Mouse (Mus musculus) midbrain, embryonic 15.5 days (tissue): ENCODE measurements around the gene Slc29a4. TPM values are rescaled to one million over a fixed set of nuclear protein-coding genes. Genes with fewer than 3 reads are reported as not detected.
A peak's percentile ranks its signal among the peaks of the same experiment; 100 is the strongest.

ENCODE experiments used
- ATAC-seq: fragments of 200-750 bp; cut with Nextera tagmentation; replicated peaks from 2 replicates; pipeline ENCODE4 v1.8.0; 2017; ENCODE audit warnings: moderate TSS enrichment
- H3K27ac ChIP-seq: fragments of 300-500 bp; sonication (generic); 2 replicates; pipeline ENCODE4 v1.5.1; 2015; ENCODE audit warnings: mild to moderate bottlenecking, inconsistent platforms
- H3K27me3 ChIP-seq: fragments of 300-500 bp; sonication (generic); replicated peaks from 2 replicates; pipeline ENCODE4 v1.6.1; 2015; ENCODE audit warnings: inconsistent platforms
- H3K36me3 ChIP-seq: fragments of 300-500 bp; sonication (generic); replicated peaks from 2 replicates; pipeline ENCODE4 v1.6.1; 2015; ENCODE audit warnings: inconsistent platforms
- H3K4me1 ChIP-seq: fragments of 300-500 bp; sonication (generic); 2 replicates; pipeline ENCODE4 v1.6.1; 2015; ENCODE audit warnings: inconsistent platforms
- H3K4me2 ChIP-seq: fragments of 300-500 bp; sonication (generic); 2 replicates; pipeline ENCODE4 v1.6.1; 2015; ENCODE audit warnings: inconsistent platforms, mild to moderate bottlenecking, moderate library complexity
- H3K4me3 ChIP-seq: fragments of 300-500 bp; sonication (generic); 2 replicates; pipeline ENCODE4 v1.5.1; 2015; ENCODE audit warnings: mild to moderate bottlenecking, inconsistent platforms
- H3K9ac ChIP-seq: fragments of 300-500 bp; sonication (generic); 2 replicates; pipeline ENCODE4 v1.6.1; 2015; ENCODE audit warnings: mild to moderate bottlenecking, inconsistent platforms
- H3K9me3 ChIP-seq: fragments of 300-500 bp; sonication (generic); 2 replicates; pipeline ENCODE4 v1.6.1; 2016; ENCODE audit warnings: inconsistent platforms
- WGBS: fragments of 180-500 bp; shearing (Covaris S2); methylation state at CpG from one replicate; pipeline ENCODE4 v1.1.7; 2015; ENCODE audit warnings: mixed read lengths; 5-methylcytosine and 5-hydroxymethylcytosine counted together
- polyA plus RNA-seq: library from polyadenylated mRNA; unstranded; fragments of >200 nt; fragmentation: Nextera tagmentation; extraction: Ambion mirVana; gene quantifications from 2 replicates; pipeline ENCODE4 v1.2.1, GENCODE M21; 2015

The Slc29a4 gene
- polyA plus RNA-seq, 1 experiment from 2014 or later: 97.2 TPM

DNA sequence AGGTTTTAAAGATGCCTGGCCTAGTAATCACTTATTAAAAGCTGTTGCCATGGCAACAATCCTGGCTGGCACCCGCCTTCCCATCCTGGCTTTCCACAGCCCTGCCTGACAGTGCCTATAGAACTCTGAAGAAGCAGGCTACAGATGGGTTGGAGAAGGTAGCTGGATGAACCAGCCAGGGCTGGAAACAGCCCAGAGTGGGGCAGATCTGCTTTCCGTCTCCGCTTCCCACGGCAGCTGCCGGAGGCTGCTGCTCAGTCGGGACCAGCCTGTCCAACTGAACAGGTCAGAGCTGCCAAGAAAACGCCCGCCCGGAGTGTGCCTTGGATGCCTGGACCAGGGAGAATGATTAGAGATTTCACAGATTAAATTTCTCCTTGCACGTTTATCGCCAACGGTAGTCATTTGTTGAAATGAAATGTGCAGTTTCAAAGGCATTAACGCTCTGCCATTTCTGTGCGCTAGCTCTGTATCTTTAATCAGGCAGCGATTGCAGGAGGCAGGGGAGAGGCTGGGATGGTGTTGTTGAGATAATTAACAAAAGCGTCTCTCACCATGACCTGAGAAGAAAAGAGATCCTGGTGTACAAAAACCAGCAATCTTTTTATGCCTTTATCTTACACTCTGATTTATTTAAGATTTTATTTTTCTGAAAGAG, 69.1 kb downstream of the Slc29a4 start:
- H3K9ac ChIP-seq: no peak overlapping the region; the same call in 1 of the 2 replicates
- WGBS: 48% methylated on average over 16 of the region's 16 CpGs
- H3K27me3 ChIP-seq: no peaks in the 10 kb centered on the region
- peaks cover 22% of the 10 kb centered on the region for H3K4me1 ChIP-seq
- H3K27ac ChIP-seq: peak overlapping the region; percentile 81
- H3K9me3 ChIP-seq: no peaks in the 10 kb centered on the region
- peaks cover 45% of the 10 kb centered on the region; the same call in 1 of the 2 replicates for H3K36me3 ChIP-seq
- peak overlapping the region; percentile 5; the same call in 1 of the 2 replicates for H3K4me2 ChIP-seq
- no peak overlapping the region for H3K4me3 ChIP-seq
- peak; percentile 59 for ATAC-seq

DNA sequence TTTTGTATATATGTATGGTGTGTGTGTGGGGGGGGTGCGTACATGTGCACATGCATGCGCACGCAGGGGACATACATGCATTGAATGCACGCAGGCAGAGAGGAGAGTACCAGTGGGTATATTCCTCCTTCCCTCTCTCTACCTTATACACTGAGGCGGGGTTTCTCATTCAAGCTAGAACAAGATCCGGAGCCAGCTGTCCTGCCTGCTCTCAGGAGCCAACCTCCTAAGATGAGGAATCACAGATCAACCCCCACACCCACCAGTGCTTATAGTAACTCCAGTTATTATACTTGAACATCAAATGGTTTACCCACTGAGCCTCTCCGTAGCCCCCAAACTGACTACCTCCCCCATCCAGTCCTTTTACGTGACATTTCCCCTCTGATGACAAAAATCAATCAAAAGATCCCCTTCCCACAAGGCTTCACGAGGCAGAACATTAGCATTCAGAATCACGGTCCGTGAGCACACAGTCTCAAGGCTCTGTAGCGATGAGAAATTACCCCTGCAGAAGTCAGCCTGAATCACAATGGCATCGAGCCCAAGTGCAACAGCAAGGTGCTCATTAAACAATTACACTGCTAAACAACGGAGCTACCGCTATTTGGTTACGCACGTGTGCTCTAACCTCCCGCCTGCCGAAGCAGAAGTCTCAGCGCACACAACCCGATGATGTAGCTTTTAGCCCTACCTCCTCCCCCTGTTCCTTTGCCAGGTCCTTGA, 69.9 kb downstream of the Slc29a4 start:
- Histone ChIP-seq H3K9me3 (no peaks in the 10 kb centered on the region), H3K9ac (no peak overlapping the region), H3K36me3 (peaks cover 45% of the 10 kb centered on the region; the same call in 1 of the 2 replicates), H3K27me3 (no peaks in the 10 kb centered on the region), H3K4me3 (no peak overlapping the region), H3K27ac (peak overlapping the region; percentile 81), H3K4me1 (peaks cover 22% of the 10 kb centered on the region), H3K4me2 (no peak overlapping the region)
- WGBS: 55% methylated on average over 21 of the region's 21 CpGs
- ATAC-seq: 0 out of 2 replicates have a peak, but pooled peaks have one; percentile 13

DNA sequence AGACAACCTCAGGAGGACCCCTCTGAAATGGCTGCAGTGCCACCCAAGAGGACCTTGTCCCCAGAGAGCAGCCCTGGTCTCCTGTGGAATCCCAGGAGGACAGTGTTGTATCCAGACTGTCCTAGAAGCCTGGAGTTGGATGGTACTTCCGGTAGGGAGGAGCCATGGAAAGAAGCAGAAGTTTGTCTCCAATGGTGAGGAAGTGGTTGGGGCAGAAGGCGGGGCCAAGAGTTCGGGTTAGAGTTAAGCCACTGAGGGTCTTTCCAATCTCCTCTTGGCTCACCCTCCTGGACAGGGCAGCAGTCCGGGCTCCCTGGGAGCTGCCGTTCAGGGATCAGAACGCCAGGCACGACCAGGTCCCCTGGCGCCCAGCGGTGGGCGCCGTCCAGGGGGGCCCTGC, 72.0 kb downstream of the Slc29a4 start:
- Histone ChIP-seq H3K4me2 (no peak overlapping the region), H3K4me1 (peaks cover 37% of the 10 kb centered on the region), H3K9ac (no peak overlapping the region), H3K27me3 (no peaks in the 10 kb centered on the region), H3K9me3 (no peaks in the 10 kb centered on the region), H3K36me3 (peaks cover 33% of the 10 kb centered on the region), H3K4me3 (no peak overlapping the region), H3K27ac (no peak overlapping the region)
- 48% methylated on average over 11 of the region's 11 CpGs for WGBS
- ATAC-seq: no peak

DNA sequence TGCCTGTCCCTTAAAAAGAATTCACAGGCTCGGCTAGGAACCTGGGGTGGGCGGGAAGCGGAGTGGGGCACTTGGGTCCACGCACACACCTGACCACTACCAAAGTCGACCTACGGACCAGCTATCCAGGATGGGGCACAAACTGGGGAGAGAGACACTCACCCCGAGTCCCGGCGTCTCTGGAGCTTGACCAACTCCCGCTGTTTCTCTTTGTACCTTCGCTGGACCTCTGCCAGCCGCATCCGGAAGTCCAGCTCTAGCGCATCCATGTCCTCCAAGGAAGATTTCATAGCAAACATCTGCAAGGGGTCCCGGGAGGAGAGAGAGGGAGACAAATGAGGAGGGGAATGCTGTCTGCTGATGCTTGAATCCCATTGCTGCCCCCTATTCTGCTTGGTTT, 72.6 kb downstream of the Slc29a4 start:
- ATAC-seq: no peak
- Histone ChIP-seq H3K9me3 (no peaks in the 10 kb centered on the region), H3K36me3 (peaks cover 34% of the 10 kb centered on the region), H3K9ac (no peak overlapping the region), H3K27ac (0 out of 2 replicates have a peak overlapping the region, but pooled peaks have one; percentile 7), H3K4me2 (no peak overlapping the region), H3K27me3 (no peaks in the 10 kb centered on the region), H3K4me1 (peaks cover 42% of the 10 kb centered on the region), H3K4me3 (no peak overlapping the region)
- WGBS: 69% methylated on average over 15 of the region's 15 CpGs

DNA sequence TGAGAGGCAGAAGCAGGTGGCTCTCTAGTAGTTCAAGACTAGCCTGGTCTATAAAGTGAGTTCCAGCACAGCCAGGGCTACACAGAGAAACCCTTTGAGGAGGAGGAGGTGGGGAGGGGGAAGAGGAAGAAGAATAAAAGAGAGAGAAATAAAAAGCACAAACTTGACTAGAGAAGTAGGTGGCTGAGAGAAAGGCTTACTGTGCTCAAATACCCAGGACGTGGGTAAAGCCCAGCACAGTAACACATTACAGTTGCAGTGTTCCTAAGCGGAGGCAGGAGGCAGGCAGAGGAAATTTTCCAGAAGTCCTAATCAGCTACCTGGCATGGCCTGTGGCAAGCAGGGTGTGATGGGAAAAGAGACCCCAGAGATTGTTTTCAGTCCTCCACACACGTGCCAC, 74.4 kb downstream of the Slc29a4 start:
- Histone ChIP-seq H3K9me3 (no peaks in the 10 kb centered on the region), H3K36me3 (peaks cover 32% of the 10 kb centered on the region), H3K4me2 (no peak overlapping the region), H3K27ac (no peak overlapping the region), H3K4me3 (no peak overlapping the region), H3K9ac (no peak overlapping the region), H3K27me3 (no peaks in the 10 kb centered on the region), H3K4me1 (peaks cover 42% of the 10 kb centered on the region)
- ATAC-seq: no peak
- WGBS: 85% methylated on average over 3 of the region's 3 CpGs

DNA sequence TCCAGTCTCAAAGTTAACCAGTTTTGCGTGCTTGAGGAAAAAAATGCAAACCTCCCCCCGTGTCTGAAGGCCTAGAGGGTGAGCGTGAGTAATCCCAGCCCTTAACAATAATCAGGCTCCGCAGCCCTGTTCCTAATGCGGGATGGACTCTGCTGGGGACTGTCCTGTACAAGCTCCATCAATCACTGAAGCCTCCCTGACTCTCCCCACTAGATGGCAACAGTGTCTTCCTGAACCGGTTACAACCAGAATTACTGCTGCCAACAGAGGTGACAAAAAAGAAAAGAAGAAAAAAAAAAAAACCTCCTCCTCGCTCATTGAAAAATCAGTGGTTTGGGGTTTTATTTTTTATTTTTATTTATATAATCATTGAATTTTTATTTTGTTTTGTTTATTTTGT, 75.6 kb downstream of the Slc29a4 start:
- no peaks in the 10 kb centered on the region for H3K9me3 ChIP-seq
- no peaks in the 10 kb centered on the region for H3K27me3 ChIP-seq
- no peak overlapping the region for H3K4me2 ChIP-seq
- ATAC-seq: peak; percentile 48; the same call in 1 of the 2 replicates
- WGBS: 12% methylated on average over 7 of the region's 7 CpGs
- peak overlapping the region; percentile 76 for H3K27ac ChIP-seq
- H3K36me3 ChIP-seq: peaks cover 42% of the 10 kb centered on the region
- H3K9ac ChIP-seq: no peak overlapping the region
- peaks cover 29% of the 10 kb centered on the region for H3K4me1 ChIP-seq
- H3K4me3 ChIP-seq: no peak overlapping the region

DNA sequence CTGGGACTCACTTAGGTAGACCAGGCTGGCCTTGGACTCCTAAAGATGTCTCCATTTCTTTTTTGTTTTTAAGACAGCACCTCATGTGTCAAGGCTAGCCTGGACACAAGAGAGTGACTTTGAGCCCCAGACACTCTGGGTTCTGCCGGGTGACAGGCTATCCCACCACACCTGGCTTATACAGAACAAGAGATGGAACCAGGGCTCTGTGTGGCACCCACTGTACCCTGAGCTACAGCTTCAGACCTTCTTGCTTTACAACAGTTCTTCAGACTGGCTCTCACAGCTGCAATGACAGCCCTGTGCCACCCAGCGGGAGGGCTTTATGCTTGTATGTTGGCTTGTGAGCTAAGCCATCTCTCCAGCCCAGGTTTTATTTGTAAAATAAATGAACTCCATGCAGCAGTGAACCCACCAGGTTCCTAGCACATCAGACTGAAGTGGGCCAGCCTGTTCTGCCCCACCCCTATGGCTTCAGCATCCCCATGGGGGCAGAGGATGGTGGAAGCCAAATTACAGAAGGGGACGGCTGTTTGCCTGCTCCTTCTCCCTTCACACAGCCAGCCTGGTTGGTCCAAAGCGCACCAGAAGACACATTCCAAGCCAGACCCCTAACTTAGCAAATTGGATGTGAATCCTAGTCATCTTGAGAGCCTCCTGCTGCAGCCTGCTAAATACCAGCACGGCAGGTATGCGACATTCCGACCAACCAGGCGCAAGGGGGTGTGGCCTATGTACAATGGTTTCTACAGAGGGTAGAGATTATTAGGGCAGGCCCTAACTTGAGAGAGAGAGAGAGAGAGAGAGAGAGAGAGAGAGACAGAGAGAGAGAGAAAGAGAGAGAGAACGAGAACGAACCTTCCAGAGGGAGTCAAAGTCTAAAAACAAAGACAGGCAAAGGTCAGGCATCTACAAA, 76.3 kb downstream of the Slc29a4 start:
- no peak overlapping the region for H3K4me3 ChIP-seq
- ATAC-seq: peak; percentile 31; the same call in 1 of the 2 replicates
- H3K4me1 ChIP-seq: peaks cover 28% of the 10 kb centered on the region
- no peaks in the 10 kb centered on the region for H3K9me3 ChIP-seq
- H3K9ac ChIP-seq: no peak overlapping the region
- peak overlapping the region; percentile 76 for H3K27ac ChIP-seq
- peaks cover 49% of the 10 kb centered on the region for H3K36me3 ChIP-seq
- WGBS: 36% methylated on average over 10 of the region's 10 CpGs
- H3K4me2 ChIP-seq: no peak overlapping the region
- H3K27me3 ChIP-seq: no peaks in the 10 kb centered on the region

DNA sequence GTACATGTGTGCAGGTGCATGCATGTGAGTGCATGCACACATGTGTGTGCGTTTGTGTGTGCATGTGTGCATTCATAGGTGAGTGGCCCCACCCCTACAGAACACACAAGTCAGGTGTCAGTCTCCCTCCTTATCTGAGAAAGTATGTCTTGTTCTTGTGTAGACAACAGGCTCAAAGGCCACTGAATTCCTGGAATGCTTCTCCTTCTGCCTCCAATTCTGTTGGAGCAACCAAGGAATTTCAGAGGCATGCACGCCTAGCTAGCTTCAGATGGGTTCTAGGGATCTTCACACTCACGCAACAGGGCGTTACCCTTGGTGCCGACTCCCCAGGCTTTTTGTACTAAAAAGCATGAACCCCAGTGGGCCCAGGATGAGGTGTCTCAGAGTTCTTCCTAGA, 77.3 kb downstream of the Slc29a4 start:
- Histone ChIP-seq H3K9ac (no peak overlapping the region; the same call in 1 of the 2 replicates), H3K27me3 (no peaks in the 10 kb centered on the region), H3K36me3 (peaks cover 47% of the 10 kb centered on the region), H3K9me3 (no peaks in the 10 kb centered on the region), H3K27ac (peak overlapping the region; percentile 76; the same call in 1 of the 2 replicates), H3K4me2 (no peak overlapping the region), H3K4me3 (no peak overlapping the region), H3K4me1 (peaks cover 28% of the 10 kb centered on the region)
- ATAC-seq: no peak
- 63% methylated on average over 5 of the region's 5 CpGs for WGBS

DNA sequence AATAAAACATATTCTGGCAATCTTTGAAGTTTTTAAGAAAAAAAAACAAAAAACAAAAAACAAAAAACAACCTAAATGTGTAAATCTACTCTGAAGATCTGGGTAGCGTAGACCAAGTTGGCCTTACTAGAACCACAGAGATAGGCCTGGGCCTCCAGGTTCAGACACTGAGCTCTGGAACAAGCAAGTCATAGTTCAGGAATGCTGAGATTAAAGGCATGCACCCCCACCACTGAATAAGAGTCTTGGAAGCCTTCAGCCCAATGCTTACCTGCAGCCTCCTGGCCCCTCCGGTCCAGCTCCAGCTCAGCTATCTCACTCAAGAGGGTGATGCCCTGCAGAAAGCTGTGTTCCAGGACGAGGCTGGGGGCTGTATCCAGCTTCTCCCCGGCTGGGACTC, 78.7 kb downstream of the Slc29a4 start:
- no peak overlapping the region for H3K9ac ChIP-seq
- H3K27me3 ChIP-seq: no peaks in the 10 kb centered on the region
- no peak overlapping the region for H3K4me3 ChIP-seq
- H3K9me3 ChIP-seq: no peaks in the 10 kb centered on the region
- 0 out of 2 replicates have a peak overlapping the region, but pooled peaks have one; percentile 4 for H3K27ac ChIP-seq
- no peak overlapping the region for H3K4me2 ChIP-seq
- ATAC-seq: no peak
- WGBS: 92% methylated on average over 4 of the region's 4 CpGs
- H3K36me3 ChIP-seq: peaks cover 55% of the 10 kb centered on the region
- peaks cover 28% of the 10 kb centered on the region for H3K4me1 ChIP-seq

DNA sequence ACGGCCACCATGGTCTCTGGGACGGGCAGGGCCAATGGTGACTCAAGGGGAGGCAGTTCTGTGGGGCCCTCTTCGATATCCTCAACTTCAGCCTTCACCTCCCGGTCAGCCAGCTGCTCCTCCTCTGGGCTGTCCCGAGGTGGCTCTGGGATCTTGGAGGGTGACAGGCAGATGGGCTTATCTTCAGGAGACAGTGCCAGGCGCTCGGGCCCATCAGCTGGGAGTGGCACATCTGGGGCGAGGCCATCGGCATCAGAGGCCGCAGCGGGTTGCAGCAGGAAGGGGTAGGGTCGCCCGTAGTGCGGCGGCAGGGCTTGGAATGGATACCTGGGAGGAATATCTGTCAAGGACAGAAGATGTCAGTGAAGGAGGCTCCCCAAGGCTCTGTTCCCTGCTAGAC, 79.7 kb downstream of the Slc29a4 start:
- WGBS: 94% methylated on average over 15 of the region's 15 CpGs
- H3K36me3 ChIP-seq: peaks cover 56% of the 10 kb centered on the region

More for the DNA sequence above, 79.7 kb downstream of the Slc29a4 start:
- H3K4me1 ChIP-seq: peaks cover 28% of the 10 kb centered on the region
- no peak for ATAC-seq
- H3K4me2 ChIP-seq: no peak overlapping the region
- no peak overlapping the region for H3K9ac ChIP-seq
- 0 out of 2 replicates have a peak overlapping the region, but pooled peaks have one; percentile 4 for H3K27ac ChIP-seq
- no peak overlapping the region for H3K4me3 ChIP-seq
- no peaks in the 10 kb centered on the region for H3K9me3 ChIP-seq
- no peaks in the 10 kb centered on the region for H3K27me3 ChIP-seq
